Mouse (Mus musculus): ENCODE results near the gene Nsun4. TPM values are rescaled to one million over a fixed set of nuclear protein-coding genes. Genes with fewer than 3 reads are reported as not detected.

The Nsun4 gene
- total and polyA plus RNA-seq, 3 experiments: 19.9 to 32.8 (median 20.5) TPM

DNA sequence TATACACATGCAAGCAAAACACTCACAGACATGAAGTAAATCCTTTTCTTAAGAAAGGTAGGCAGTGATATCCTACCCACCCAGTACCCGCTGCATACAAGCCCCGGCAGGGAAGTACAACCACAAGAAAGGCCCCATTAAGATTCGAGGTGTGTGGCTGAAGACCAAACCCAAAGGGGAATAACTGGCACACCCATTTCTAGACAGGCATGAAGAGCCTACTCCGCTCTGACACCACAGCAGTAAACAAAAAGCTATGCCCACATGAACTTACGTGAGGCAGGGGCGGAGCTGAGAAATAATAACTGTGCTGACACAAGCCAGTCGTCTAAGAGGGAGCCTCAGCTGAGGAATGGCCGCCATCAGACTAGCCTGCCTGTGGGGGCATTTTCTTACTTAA, 43.5 kb downstream of the Nsun4 start:
- Histone ChIP-seq H3K4me3 (replicated peaks in 1 of 3; ENCODE audit: low read depth in 2 of 3, low read length in 2 of 3, poor library complexity in 1 of 3) (no peak overlapping the region), H3K79me2 (replicated peaks; ENCODE audit: control insufficient read depth, extremely low read depth, insufficient read depth, poor library complexity, severe bottlenecking) (peaks cover 5% of the 10 kb centered on the region; the same call in 1 of the 2 replicates), H3K4me1 (ENCODE audit: control insufficient read depth in 1 of 2, insufficient read depth in 2 of 2) (peaks cover 16 to 71% of the 10 kb centered on the region in 2 experiments), H3K9ac (ENCODE audit: insufficient read depth, low read depth) (no peak overlapping the region), H3K36me3 (replicated peaks in 1 of 2; ENCODE audit: control insufficient read depth in 1 of 2, insufficient read depth in 1 of 2, low read length in 1 of 2) (peaks cover 3 to 26% of the 10 kb centered on the region in 2 experiments), H3K9me3 (replicated peaks; ENCODE audit: low read length) (no peaks in the 10 kb centered on the region), H3K27ac (ENCODE audit: insufficient read depth, low read depth) (no peak overlapping the region), H3K4me2 (ENCODE audit: insufficient read depth, low read depth, poor library complexity, severe bottlenecking) (no peak overlapping the region), H3K27me3 (replicated peaks) (no peaks in the 10 kb centered on the region)
- dilution Hi-C loops (cut with MboI; ENCODE audit: extremely low pct_ligation_motif_present, extremely low pct_unique_long_range_greater_than_20kb, low sequenced_read_pairs) (no loop called here), in situ Hi-C loops (cut with MboI; ENCODE audit: low pct_ligation_motif_present, low pct_unique_long_range_greater_than_20kb, low sequenced_read_pairs) (no loop called here)
- DNase-seq (ENCODE audit: extremely low read depth): peak; percentile 11
- TF ChIP-seq ZKSCAN1 (IDR thresholded peaks at IDR 0.05; ENCODE audit: borderline replicate concordance, low read depth, low read length): no peak
- TF ChIP-seq UBTF (IDR thresholded peaks at IDR 0.05; ENCODE audit: low read depth, low read length): no peak
- TF ChIP-seq BHLHE40 (IDR thresholded peaks at IDR 0.05; ENCODE audit: low read depth, low read length): no peak
- TF ChIP-seq EP300 (IDR thresholded peaks at IDR 0.05; ENCODE audit: low read length): no peak
- no peak for TF ChIP-seq TCF12 (IDR thresholded peaks at IDR 0.05; ENCODE audit: low read depth, low read length)
- no peak for TF ChIP-seq CHD2 (IDR thresholded peaks at IDR 0.05; ENCODE audit: low read length)
- TF ChIP-seq IRF4 (IDR thresholded peaks at IDR 0.05; ENCODE audit: low read depth, low read length): no peak
- no peak for TF ChIP-seq PAX5 (IDR thresholded peaks at IDR 0.05; ENCODE audit: low read length)
- TF ChIP-seq ZNF384 (IDR thresholded peaks at IDR 0.05; ENCODE audit: low read depth, low read length): no peak
- TF ChIP-seq MYC (IDR thresholded peaks at IDR 0.05; ENCODE audit: low read depth, low read length): no peak
- TF ChIP-seq ZC3H11A (IDR thresholded peaks at IDR 0.05; ENCODE audit: low read depth, low read length): no peak
- TF ChIP-seq TBP (conservative IDR thresholded peaks at IDR 0.05; ENCODE audit: low read depth, low read length): no peak

DNA sequence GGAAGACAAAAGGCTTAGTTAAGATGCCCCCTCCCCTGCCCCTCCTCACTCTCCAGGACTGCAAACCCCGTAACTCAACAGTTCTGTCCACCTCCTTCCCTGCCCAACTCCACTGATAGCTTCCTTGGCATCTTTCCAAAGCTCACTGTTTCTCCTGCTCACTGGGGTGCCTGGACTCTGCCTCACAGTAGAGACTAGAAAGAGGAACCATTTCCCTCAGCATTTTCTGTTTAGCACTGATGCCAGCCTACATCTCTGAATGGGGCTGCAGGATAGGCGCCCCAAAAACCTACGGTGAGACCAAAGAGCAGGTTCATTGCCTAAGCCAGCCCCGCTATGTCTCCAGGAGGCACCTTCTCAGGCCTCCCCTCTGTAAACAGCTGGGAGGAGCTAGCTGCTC, 52.5 kb downstream of the Nsun4 start:
- no peaks in the 10 kb centered on the region for H3K9me3 ChIP-seq (replicated peaks; ENCODE audit: low read length)
- TF ChIP-seq USF1 (IDR thresholded peaks at IDR 0.05; ENCODE audit: low read depth, low read length) (no peak), MEF2A (IDR thresholded peaks at IDR 0.05; ENCODE audit: borderline replicate concordance, low read depth, low read length) (no peak), NRF1 (IDR thresholded peaks at IDR 0.05; ENCODE audit: low read depth, low read length) (no peak), MXI1 (IDR thresholded peaks at IDR 0.05; ENCODE audit: low read depth, low read length) (no peak), RAD21 (IDR thresholded peaks at IDR 0.05; ENCODE audit: low read depth, low read length) (no peak), CTCF (conservative IDR thresholded peaks at IDR 0.05 in 1 of 2, IDR thresholded peaks at IDR 0.05 in 1 of 2; ENCODE audit: low read depth in 2 of 2, low read length in 2 of 2) (no peak)
- no peaks in the 10 kb centered on the region for H3K79me2 ChIP-seq (replicated peaks; ENCODE audit: control insufficient read depth, extremely low read depth, insufficient read depth, poor library complexity, severe bottlenecking)
- in situ Hi-C loops (cut with MboI; ENCODE audit: low pct_ligation_motif_present, low pct_unique_long_range_greater_than_20kb, low sequenced_read_pairs) (no loop called here), dilution Hi-C loops (cut with MboI; ENCODE audit: extremely low pct_ligation_motif_present, extremely low pct_unique_long_range_greater_than_20kb, low sequenced_read_pairs) (no loop called here)
- no peak overlapping the region for H3K27ac ChIP-seq (ENCODE audit: insufficient read depth, low read depth)
- no peak overlapping the region for H3K4me3 ChIP-seq (replicated peaks in 1 of 3; ENCODE audit: low read depth in 2 of 3, low read length in 2 of 3, poor library complexity in 1 of 3)
- DNase-seq (ENCODE audit: extremely low read depth): no peak
- H3K4me2 ChIP-seq (ENCODE audit: insufficient read depth, low read depth, poor library complexity, severe bottlenecking): no peak overlapping the region
- peaks cover 0 to 11% of the 10 kb centered on the region in 2 experiments; a peak in 2 of 4 replicates for H3K4me1 ChIP-seq (ENCODE audit: control insufficient read depth in 1 of 2, insufficient read depth in 2 of 2)
- H3K27me3 ChIP-seq (replicated peaks): no peaks in the 10 kb centered on the region
- no peak overlapping the region for H3K9ac ChIP-seq (ENCODE audit: insufficient read depth, low read depth)
- peaks cover 59 to 95% of the 10 kb centered on the region in 2 experiments for H3K36me3 ChIP-seq (replicated peaks in 1 of 2; ENCODE audit: control insufficient read depth in 1 of 2, insufficient read depth in 1 of 2, low read length in 1 of 2)
